Mouse (Mus musculus): ENCODE measurements at regions not wholly inside any gene's neighbourhood (a gene's known extent, or its start where the extent isn't known, plus 50 kb on each side); places are given as distances from the start of the nearest gene placed in this dataset.

- H3K9me3 ChIP-seq (ENCODE audit: control insufficient read depth, low read length), result no peaks in the 10 kb centered on the region
- no peaks in the 10 kb centered on the region for H3K27me3 ChIP-seq (replicated peaks; ENCODE audit: control insufficient read depth, insufficient read depth, low read length)
- no peak overlapping the region for H3K4me2 ChIP-seq (ENCODE audit: low read length)
- WGBS, result 87% methylated on average over 5 of the region's 5 CpGs
- H3K4me3 ChIP-seq (ENCODE audit: low read length), result no peak overlapping the region
- no peak overlapping the region for H3K9ac ChIP-seq (ENCODE audit: low read depth, low read length)
- H3K4me1 ChIP-seq (ENCODE audit: control insufficient read depth, insufficient read depth, low read depth, low read length), result no peaks in the 10 kb centered on the region
- H3K27ac ChIP-seq (ENCODE audit: low read depth, low read length), result no peak overlapping the region
- ATAC-seq, result no peak
- no peaks in the 10 kb centered on the region for H3K36me3 ChIP-seq (ENCODE audit: control insufficient read depth, insufficient read depth, low read length)
Measured at GRCm38 (mm10) chr16:87295727-87296126, 58.3 kb upstream of the N6amt1 start.

DNA sequence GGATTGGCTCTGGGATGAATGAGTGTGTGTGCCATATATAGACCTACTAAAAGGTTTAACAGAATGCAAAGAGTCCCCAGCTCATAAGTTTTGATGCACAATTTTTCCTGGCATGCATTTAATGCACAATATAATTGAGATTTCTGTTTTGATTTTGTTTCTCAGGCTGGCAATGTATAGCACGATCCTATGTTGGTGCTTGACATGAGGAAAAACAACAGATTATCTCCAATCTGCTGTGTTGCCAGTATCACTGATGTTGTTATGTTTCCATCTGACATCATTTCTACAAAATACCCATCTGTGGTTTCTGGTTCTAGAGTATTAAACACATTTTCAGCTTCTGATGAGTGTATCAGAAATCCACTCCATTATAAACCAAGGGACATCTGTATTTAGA, 61.2 kb upstream of the N6amt1 start:
- no peak overlapping the region for H3K4me2 ChIP-seq (ENCODE audit: low read length)
- no peaks in the 10 kb centered on the region for H3K9me3 ChIP-seq (ENCODE audit: control insufficient read depth, low read length)
- WGBS, result 88% methylated on average over 1 of the region's 1 CpGs
- no peaks in the 10 kb centered on the region for H3K4me1 ChIP-seq (ENCODE audit: control insufficient read depth, insufficient read depth, low read depth, low read length)
- ATAC-seq, result no peak
- H3K4me3 ChIP-seq (ENCODE audit: low read length), result no peak overlapping the region
- H3K27me3 ChIP-seq (replicated peaks; ENCODE audit: control insufficient read depth, insufficient read depth, low read length), result no peaks in the 10 kb centered on the region
- no peak overlapping the region for H3K9ac ChIP-seq (ENCODE audit: low read depth, low read length)
- no peak overlapping the region for H3K27ac ChIP-seq (ENCODE audit: low read depth, low read length)
- H3K36me3 ChIP-seq (ENCODE audit: control insufficient read depth, insufficient read depth, low read length), result no peaks in the 10 kb centered on the region

- Histone ChIP-seq H3K9me3 (ENCODE audit: control insufficient read depth, low read length) (no peaks in the 10 kb centered on the region), H3K27ac (ENCODE audit: low read depth, low read length) (no peak overlapping the region), H3K4me2 (ENCODE audit: low read length) (no peak overlapping the region), H3K4me1 (ENCODE audit: control insufficient read depth, insufficient read depth, low read depth, low read length) (no peaks in the 10 kb centered on the region), H3K36me3 (ENCODE audit: control insufficient read depth, insufficient read depth, low read length) (no peaks in the 10 kb centered on the region), H3K4me3 (ENCODE audit: low read length) (no peak overlapping the region), H3K27me3 (replicated peaks; ENCODE audit: control insufficient read depth, insufficient read depth, low read length) (no peaks in the 10 kb centered on the region), H3K9ac (ENCODE audit: low read depth, low read length) (no peak overlapping the region)
- 89% methylated on average over 2 of the region's 2 CpGs for WGBS
- ATAC-seq, result no peak
Measured at GRCm38 (mm10) chr16:87291716-87292115, 62.3 kb upstream of the N6amt1 start.

DNA sequence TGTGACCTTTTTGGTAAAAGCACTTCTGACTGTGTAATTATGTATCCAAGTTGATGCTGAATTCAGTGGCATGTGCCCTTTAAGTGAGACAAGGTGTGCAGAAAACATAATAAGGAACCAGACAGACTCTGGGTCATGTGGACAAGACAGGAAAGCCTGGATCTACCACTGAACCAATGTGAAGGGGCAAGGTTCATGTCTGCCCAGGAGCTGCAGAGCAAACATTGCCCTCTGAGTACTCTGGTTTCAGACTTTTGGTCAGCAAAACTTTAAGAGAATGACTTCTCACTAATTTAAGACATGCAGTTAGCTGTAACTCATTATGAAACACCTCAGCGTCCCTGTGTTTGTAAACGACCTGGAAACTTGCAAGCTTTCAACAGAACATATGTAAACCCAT, 68.3 kb upstream of the N6amt1 start:
- peaks cover 4% of the 10 kb centered on the region; the same call in 1 of the 2 replicates for H3K9me3 ChIP-seq (ENCODE audit: control insufficient read depth, low read length)
- H3K36me3 ChIP-seq (ENCODE audit: control insufficient read depth, insufficient read depth, low read length), result no peaks in the 10 kb centered on the region
- H3K4me2 ChIP-seq (ENCODE audit: low read length), result no peak overlapping the region
- H3K27ac ChIP-seq (ENCODE audit: low read depth, low read length), result no peak overlapping the region
- no peak for ATAC-seq
- H3K9ac ChIP-seq (ENCODE audit: low read depth, low read length), result no peak overlapping the region
- WGBS, result 82% methylated on average over 2 of the region's 2 CpGs
- no peaks in the 10 kb centered on the region for H3K4me1 ChIP-seq (ENCODE audit: control insufficient read depth, insufficient read depth, low read depth, low read length)
- H3K4me3 ChIP-seq (ENCODE audit: low read length), result no peak overlapping the region
- H3K27me3 ChIP-seq (replicated peaks; ENCODE audit: control insufficient read depth, insufficient read depth, low read length), result no peaks in the 10 kb centered on the region

- H3K36me3 ChIP-seq (ENCODE audit: control insufficient read depth, insufficient read depth, low read length), result no peaks in the 10 kb centered on the region
- no peaks in the 10 kb centered on the region for H3K4me1 ChIP-seq (ENCODE audit: control insufficient read depth, insufficient read depth, low read depth, low read length)
- H3K4me2 ChIP-seq (ENCODE audit: low read length), result no peak overlapping the region
- WGBS, result 63% methylated on average over 7 of the region's 7 CpGs
- no peak overlapping the region for H3K4me3 ChIP-seq (ENCODE audit: low read length)
- no peak for ATAC-seq
- no peak overlapping the region for H3K9ac ChIP-seq (ENCODE audit: low read depth, low read length)
- H3K27ac ChIP-seq (ENCODE audit: low read depth, low read length), result no peak overlapping the region
- H3K27me3 ChIP-seq (replicated peaks; ENCODE audit: control insufficient read depth, insufficient read depth, low read length), result no peaks in the 10 kb centered on the region
- peaks cover 4% of the 10 kb centered on the region; the same call in 1 of the 2 replicates for H3K9me3 ChIP-seq (ENCODE audit: control insufficient read depth, low read length)
Measured at GRCm38 (mm10) chr16:87284835-87285510, 69.0 kb upstream of the N6amt1 start.

DNA sequence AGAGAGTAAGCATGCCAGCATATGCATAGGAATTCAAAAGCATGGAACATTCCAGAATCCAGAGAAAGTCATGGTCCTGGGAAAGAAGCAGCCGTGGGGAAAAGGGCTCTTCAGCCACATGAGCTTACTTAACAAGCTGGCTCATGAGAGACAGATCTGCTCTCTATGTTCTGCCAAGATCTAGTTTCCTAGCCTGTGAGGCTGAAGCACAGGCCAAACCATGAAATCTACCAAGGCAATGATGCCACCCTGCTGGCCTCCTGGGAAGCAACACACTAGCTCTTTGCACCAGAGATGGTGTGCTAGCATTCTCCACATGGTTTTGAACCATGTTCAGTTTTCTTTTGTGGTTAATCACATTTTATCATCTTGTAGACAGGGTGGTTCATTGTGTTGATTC, 75.5 kb upstream of the N6amt1 start:
- Histone ChIP-seq H3K27me3 (replicated peaks; ENCODE audit: control insufficient read depth, insufficient read depth, low read length) (no peaks in the 10 kb centered on the region), H3K4me1 (ENCODE audit: control insufficient read depth, insufficient read depth, low read depth, low read length) (no peaks in the 10 kb centered on the region), H3K4me3 (ENCODE audit: low read length) (no peak overlapping the region), H3K9me3 (ENCODE audit: control insufficient read depth, low read length) (peaks cover 4% of the 10 kb centered on the region; the same call in 1 of the 2 replicates), H3K4me2 (ENCODE audit: low read length) (no peak overlapping the region), H3K27ac (ENCODE audit: low read depth, low read length) (no peak overlapping the region), H3K9ac (ENCODE audit: low read depth, low read length) (no peak overlapping the region), H3K36me3 (ENCODE audit: control insufficient read depth, insufficient read depth, low read length) (no peaks in the 10 kb centered on the region)
- ATAC-seq, result no peak
- WGBS, result 71% methylated on average over 1 of the region's 1 CpGs

DNA sequence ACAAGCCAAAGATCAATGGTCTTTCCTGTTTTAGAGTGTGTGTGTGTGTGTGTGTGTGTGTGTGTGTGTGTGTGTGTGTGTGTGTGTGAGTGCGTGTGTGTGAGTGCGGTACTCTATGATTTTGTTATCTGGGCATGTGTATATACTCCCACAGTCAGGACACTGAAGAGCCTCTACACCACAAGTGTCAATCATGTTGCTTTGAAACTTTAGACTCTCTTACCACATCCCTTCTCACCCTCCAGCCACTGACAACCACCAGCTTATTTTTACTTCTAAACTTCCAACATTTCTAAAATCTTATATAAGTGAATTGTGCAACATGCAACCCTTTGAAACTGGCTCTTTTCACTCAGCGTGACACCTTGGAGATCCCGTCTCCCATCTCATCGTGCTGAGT, 81.6 kb upstream of the N6amt1 start:
- Histone ChIP-seq H3K27ac (ENCODE audit: low read depth, low read length) (no peak overlapping the region), H3K4me3 (ENCODE audit: low read length) (no peak overlapping the region), H3K27me3 (replicated peaks; ENCODE audit: control insufficient read depth, insufficient read depth, low read length) (no peaks in the 10 kb centered on the region), H3K9ac (ENCODE audit: low read depth, low read length) (no peak overlapping the region), H3K9me3 (ENCODE audit: control insufficient read depth, low read length) (no peaks in the 10 kb centered on the region), H3K4me1 (ENCODE audit: control insufficient read depth, insufficient read depth, low read depth, low read length) (no peaks in the 10 kb centered on the region), H3K4me2 (ENCODE audit: low read length) (no peak overlapping the region), H3K36me3 (ENCODE audit: control insufficient read depth, insufficient read depth, low read length) (no peaks in the 10 kb centered on the region)
- 79% methylated on average over 5 of the region's 5 CpGs for WGBS
- ATAC-seq, result no peak

GRCm38 (mm10) chr16:87267954-87268804, 85.8 kb upstream of the N6amt1 start:
- no peak overlapping the region for H3K4me3 ChIP-seq (ENCODE audit: low read length)
- ATAC-seq, result no peak
- H3K4me2 ChIP-seq (ENCODE audit: low read length), result no peak overlapping the region
- 90% methylated on average over 9 of the region's 9 CpGs for WGBS
- H3K27ac ChIP-seq (ENCODE audit: low read depth, low read length), result no peak overlapping the region
- H3K36me3 ChIP-seq (ENCODE audit: control insufficient read depth, insufficient read depth, low read length), result no peaks in the 10 kb centered on the region
- H3K4me1 ChIP-seq (ENCODE audit: control insufficient read depth, insufficient read depth, low read depth, low read length), result no peaks in the 10 kb centered on the region
- no peaks in the 10 kb centered on the region for H3K9me3 ChIP-seq (ENCODE audit: control insufficient read depth, low read length)
- no peaks in the 10 kb centered on the region for H3K27me3 ChIP-seq (replicated peaks; ENCODE audit: control insufficient read depth, insufficient read depth, low read length)
- H3K9ac ChIP-seq (ENCODE audit: low read depth, low read length), result no peak overlapping the region

DNA sequence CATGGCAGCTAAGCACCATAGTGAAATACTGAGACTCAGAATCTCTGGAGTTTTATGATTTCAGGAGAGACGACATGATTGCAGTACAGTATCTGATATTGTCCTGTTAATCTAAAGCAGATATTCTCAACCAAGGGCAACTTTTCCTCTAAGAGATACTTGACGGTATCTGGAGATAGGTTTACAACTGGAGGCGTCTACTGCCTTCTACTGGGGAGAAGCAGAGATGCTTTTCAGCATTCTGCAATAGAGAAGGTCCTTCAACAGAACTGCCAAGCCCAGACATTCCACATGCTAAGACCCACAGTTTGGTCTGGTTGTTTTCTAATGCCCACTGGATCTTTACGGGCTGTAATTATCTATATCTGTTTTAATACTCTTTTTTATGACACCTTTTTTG, 86.5 kb upstream of the N6amt1 start:
- no peaks in the 10 kb centered on the region for H3K9me3 ChIP-seq (ENCODE audit: control insufficient read depth, low read length)
- H3K9ac ChIP-seq (ENCODE audit: low read depth, low read length), result no peak overlapping the region
- H3K4me1 ChIP-seq (ENCODE audit: control insufficient read depth, insufficient read depth, low read depth, low read length), result no peaks in the 10 kb centered on the region
- no peak overlapping the region for H3K4me3 ChIP-seq (ENCODE audit: low read length)
- H3K4me2 ChIP-seq (ENCODE audit: low read length), result no peak overlapping the region
- no peaks in the 10 kb centered on the region for H3K36me3 ChIP-seq (ENCODE audit: control insufficient read depth, insufficient read depth, low read length)
- H3K27ac ChIP-seq (ENCODE audit: low read depth, low read length), result no peak overlapping the region
- no peaks in the 10 kb centered on the region for H3K27me3 ChIP-seq (replicated peaks; ENCODE audit: control insufficient read depth, insufficient read depth, low read length)
- WGBS, result 93% methylated on average over 4 of the region's 4 CpGs
- no peak for ATAC-seq

Data from hindbrain, embryonic 16.5 days (tissue).